Mouse (Mus musculus): Measurements from ENCODE around the gene Cblc. TPM values are rescaled to one million over a fixed set of nuclear protein-coding genes. Genes with fewer than 3 reads are reported as not detected.
"Not testable (repeated sequence)": the region's sequence is repeated elsewhere in the genome, so short reads cannot be mapped to it uniquely, and the experiment has no call there.

Gene Cblc
- polyA plus RNA-seq, 1 experiment from 2014 or later, result not detected

- Histone ChIP-seq H3K4me3 (ENCODE audit: low read depth, low read length) (no peak overlapping the region), H3K9ac (ENCODE audit: low read length) (no peak overlapping the region), H3K4me1 (ENCODE audit: control insufficient read depth, insufficient read depth, low read length) (0 out of 2 replicates have a peak, but pooled peaks cover 2% of the 10 kb centered on the region), H3K4me2 (ENCODE audit: low read length) (no peak overlapping the region), H3K36me3 (ENCODE audit: control insufficient read depth, insufficient read depth, low read length) (no peaks in the 10 kb centered on the region), H3K27ac (ENCODE audit: low read depth, low read length) (no peak overlapping the region), H3K9me3 (replicated peaks; ENCODE audit: control insufficient read depth, low read length) (no peaks in the 10 kb centered on the region), H3K27me3 (replicated peaks; ENCODE audit: control insufficient read depth, insufficient read depth, low read length) (peaks cover 19% of the 10 kb centered on the region)
- 88% methylated on average over 18 of the region's 19 CpGs for WGBS
- ATAC-seq (no peak), DNase-seq (ENCODE audit: low spot score) (no peak)
Observed at GRCm38 (mm10) chr7:19792701-19793630, 3.6 kb downstream of the Cblc start.

GRCm38 (mm10) chr7:19791504-19791903, 5.1 kb downstream of the Cblc start:
- not testable (repeated sequence) for H3K27ac ChIP-seq (ENCODE audit: low read depth, low read length); H3K9me3 ChIP-seq (replicated peaks; ENCODE audit: control insufficient read depth, low read length); DNase-seq (ENCODE audit: low spot score); H3K4me2 ChIP-seq (ENCODE audit: low read length); H3K27me3 ChIP-seq (replicated peaks; ENCODE audit: control insufficient read depth, insufficient read depth, low read length); H3K4me3 ChIP-seq (ENCODE audit: low read depth, low read length); H3K36me3 ChIP-seq (ENCODE audit: control insufficient read depth, insufficient read depth, low read length); H3K9ac ChIP-seq (ENCODE audit: low read length); H3K4me1 ChIP-seq (ENCODE audit: control insufficient read depth, insufficient read depth, low read length); ATAC-seq
- 97% methylated on average over 2 of the region's 2 CpGs for WGBS

GRCm38 (mm10) chr7:19789904-19790347, 6.7 kb downstream of the Cblc start:
- H3K36me3 ChIP-seq (ENCODE audit: control insufficient read depth, insufficient read depth, low read length), result no peaks in the 10 kb centered on the region
- ATAC-seq, result peak; percentile 69
- 0 out of 2 replicates have a peak, but pooled peaks cover 2% of the 10 kb centered on the region for H3K4me1 ChIP-seq (ENCODE audit: control insufficient read depth, insufficient read depth, low read length)
- H3K27ac ChIP-seq (ENCODE audit: low read depth, low read length), result no peak overlapping the region
- peak overlapping the region; percentile 21 for H3K4me3 ChIP-seq (ENCODE audit: low read depth, low read length)
- no peaks in the 10 kb centered on the region for H3K27me3 ChIP-seq (replicated peaks; ENCODE audit: control insufficient read depth, insufficient read depth, low read length)
- peak overlapping the region; percentile 56 for H3K9ac ChIP-seq (ENCODE audit: low read length)
- H3K9me3 ChIP-seq (replicated peaks; ENCODE audit: control insufficient read depth, low read length), result no peaks in the 10 kb centered on the region
- under 1% methylated on average over 19 of the region's 19 CpGs for WGBS
- peak; percentile 85 for DNase-seq (ENCODE audit: low spot score)
- peak overlapping the region; percentile 49 for H3K4me2 ChIP-seq (ENCODE audit: low read length)

- Histone ChIP-seq H3K36me3 (ENCODE audit: control insufficient read depth, insufficient read depth, low read length) (no peaks in the 10 kb centered on the region), H3K27ac (ENCODE audit: low read depth, low read length) (no peak overlapping the region), H3K4me1 (ENCODE audit: control insufficient read depth, insufficient read depth, low read length) (0 out of 2 replicates have a peak, but pooled peaks cover 2% of the 10 kb centered on the region), H3K4me3 (ENCODE audit: low read depth, low read length) (no peak overlapping the region), H3K27me3 (replicated peaks; ENCODE audit: control insufficient read depth, insufficient read depth, low read length) (no peaks in the 10 kb centered on the region), H3K4me2 (ENCODE audit: low read length) (no peak overlapping the region), H3K9me3 (replicated peaks; ENCODE audit: control insufficient read depth, low read length) (no peaks in the 10 kb centered on the region), H3K9ac (ENCODE audit: low read length) (no peak overlapping the region)
- DNase-seq (ENCODE audit: low spot score) (no peak), ATAC-seq (no peak)
- WGBS, result 56% methylated on average over 12 of the region's 12 CpGs
Observed at GRCm38 (mm10) chr7:19785874-19786458, 10.6 kb downstream of the Cblc start.

GRCm38 (mm10) chr7:19784764-19785535, 11.7 kb downstream of the Cblc start:
- Histone ChIP-seq H3K9me3 (replicated peaks; ENCODE audit: control insufficient read depth, low read length) (no peaks in the 10 kb centered on the region), H3K4me3 (ENCODE audit: low read depth, low read length) (no peak overlapping the region), H3K4me1 (ENCODE audit: control insufficient read depth, insufficient read depth, low read length) (0 out of 2 replicates have a peak, but pooled peaks cover 2% of the 10 kb centered on the region), H3K4me2 (ENCODE audit: low read length) (no peak overlapping the region), H3K36me3 (ENCODE audit: control insufficient read depth, insufficient read depth, low read length) (no peaks in the 10 kb centered on the region), H3K9ac (ENCODE audit: low read length) (no peak overlapping the region), H3K27me3 (replicated peaks; ENCODE audit: control insufficient read depth, insufficient read depth, low read length) (no peaks in the 10 kb centered on the region), H3K27ac (ENCODE audit: low read depth, low read length) (no peak overlapping the region)
- 50% methylated on average over 11 of the region's 11 CpGs for WGBS
- ATAC-seq, result no peak
- DNase-seq (ENCODE audit: low spot score), result no peak

- 82% methylated on average over 8 of the region's 8 CpGs for WGBS
- ATAC-seq (no peak), DNase-seq (ENCODE audit: low spot score) (no peak)
- no peaks in the 10 kb centered on the region for H3K9me3 ChIP-seq (replicated peaks; ENCODE audit: control insufficient read depth, low read length)
- H3K27ac ChIP-seq (ENCODE audit: low read depth, low read length), result no peak overlapping the region
- no peak overlapping the region for H3K9ac ChIP-seq (ENCODE audit: low read length)
- H3K27me3 ChIP-seq (replicated peaks; ENCODE audit: control insufficient read depth, insufficient read depth, low read length), result no peaks in the 10 kb centered on the region
- H3K4me2 ChIP-seq (ENCODE audit: low read length), result no peak overlapping the region
- H3K4me3 ChIP-seq (ENCODE audit: low read depth, low read length), result no peak overlapping the region
- no peaks in the 10 kb centered on the region for H3K4me1 ChIP-seq (ENCODE audit: control insufficient read depth, insufficient read depth, low read length)
- H3K36me3 ChIP-seq (ENCODE audit: control insufficient read depth, insufficient read depth, low read length), result no peaks in the 10 kb centered on the region
Observed at GRCm38 (mm10) chr7:19783630-19784029, 13.0 kb downstream of the Cblc start.

- H3K4me3 ChIP-seq (ENCODE audit: low read depth, low read length), result no peak overlapping the region
- ATAC-seq (no peak), DNase-seq (ENCODE audit: low spot score) (no peak)
- no peak overlapping the region for H3K27ac ChIP-seq (ENCODE audit: low read depth, low read length)
- H3K4me2 ChIP-seq (ENCODE audit: low read length), result no peak overlapping the region
- no peak overlapping the region for H3K9ac ChIP-seq (ENCODE audit: low read length)
- H3K4me1 ChIP-seq (ENCODE audit: control insufficient read depth, insufficient read depth, low read length), result no peaks in the 10 kb centered on the region
- H3K36me3 ChIP-seq (ENCODE audit: control insufficient read depth, insufficient read depth, low read length), result no peaks in the 10 kb centered on the region
- no peaks in the 10 kb centered on the region for H3K9me3 ChIP-seq (replicated peaks; ENCODE audit: control insufficient read depth, low read length)
- no peaks in the 10 kb centered on the region for H3K27me3 ChIP-seq (replicated peaks; ENCODE audit: control insufficient read depth, insufficient read depth, low read length)
- 91% methylated on average over 4 of the region's 4 CpGs for WGBS
Observed at GRCm38 (mm10) chr7:19782645-19783044, 14.0 kb downstream of the Cblc start.

- Histone ChIP-seq H3K27me3 (replicated peaks; ENCODE audit: control insufficient read depth, insufficient read depth, low read length) (no peaks in the 10 kb centered on the region), H3K9me3 (replicated peaks; ENCODE audit: control insufficient read depth, low read length) (no peaks in the 10 kb centered on the region), H3K4me3 (ENCODE audit: low read depth, low read length) (no peak overlapping the region), H3K9ac (ENCODE audit: low read length) (no peak overlapping the region), H3K4me2 (ENCODE audit: low read length) (no peak overlapping the region), H3K27ac (ENCODE audit: low read depth, low read length) (no peak overlapping the region), H3K36me3 (ENCODE audit: control insufficient read depth, insufficient read depth, low read length) (no peaks in the 10 kb centered on the region), H3K4me1 (ENCODE audit: control insufficient read depth, insufficient read depth, low read length) (no peaks in the 10 kb centered on the region)
- 86% methylated on average over 7 of the region's 7 CpGs for WGBS
- no peak for ATAC-seq
- DNase-seq (ENCODE audit: low spot score), result no peak
Observed at GRCm38 (mm10) chr7:19781741-19782140, 14.9 kb downstream of the Cblc start.

All from forebrain, embryonic 14.5 days (tissue).